Mouse (Mus musculus): ENCODE data around the gene Gpr62. TPM values are rescaled to one million over a fixed set of nuclear protein-coding genes. Genes with fewer than 3 reads are reported as not detected.

Gpr62 gene
- polyA plus RNA-seq, 1 experiment = not detected

- Histone ChIP-seq H3K4me3 (ENCODE audit: insufficient read depth, low read length) (peak overlapping the region; percentile 53), H3K4me1 (ENCODE audit: control insufficient read depth, insufficient read depth, low read length) (peaks cover 9% of the 10 kb centered on the region), H3K27ac (ENCODE audit: insufficient read depth, low read length) (peak overlapping the region; percentile 99)
- TF ChIP-seq CTCF (IDR thresholded peaks at IDR 0.05; ENCODE audit: borderline replicate concordance, insufficient read depth, low read length) (no peak), POLR2A (IDR thresholded peaks at IDR 0.05; ENCODE audit: low read depth, low read length) (peak; percentile 67)
Measured at GRCm38 (mm10) chr9:106476002-106476923, 10.5 kb upstream of the Gpr62 start.

GRCm38 (mm10) chr9:106475663-106476001, 9.9 kb upstream of the Gpr62 start, which contains the start of gene Rrp9:
Gene Rrp9 (plus strand): TSS chr9:106475963.
- peak within 1 kb of the TSS; percentile 53 for H3K4me3 ChIP-seq (ENCODE audit: insufficient read depth, low read length)
- peaks cover 9% of the 10 kb centered on the region for H3K4me1 ChIP-seq (ENCODE audit: control insufficient read depth, insufficient read depth, low read length)
- peak within 1 kb of the TSS; percentile 99 for H3K27ac ChIP-seq (ENCODE audit: insufficient read depth, low read length)
- no peak for TF ChIP-seq POLR2A (IDR thresholded peaks at IDR 0.05; ENCODE audit: low read depth, low read length)
- TF ChIP-seq CTCF (IDR thresholded peaks at IDR 0.05; ENCODE audit: borderline replicate concordance, insufficient read depth, low read length) = no peak

GRCm38 (mm10) chr9:106475046-106475445, 9.3 kb upstream of the Gpr62 start:
- TF ChIP-seq CTCF (IDR thresholded peaks at IDR 0.05; ENCODE audit: borderline replicate concordance, insufficient read depth, low read length) (no peak), POLR2A (IDR thresholded peaks at IDR 0.05; ENCODE audit: low read depth, low read length) (no peak)
- H3K27ac ChIP-seq (ENCODE audit: insufficient read depth, low read length) = peak overlapping the region; percentile 99
- H3K4me1 ChIP-seq (ENCODE audit: control insufficient read depth, insufficient read depth, low read length) = peaks cover 9% of the 10 kb centered on the region
- H3K4me3 ChIP-seq (ENCODE audit: insufficient read depth, low read length) = peak overlapping the region; percentile 53

GRCm38 (mm10) chr9:106474456-106474855, 8.7 kb upstream of the Gpr62 start:
- peak overlapping the region; percentile 53; the same call in 1 of the 2 replicates for H3K4me3 ChIP-seq (ENCODE audit: insufficient read depth, low read length)
- H3K27ac ChIP-seq (ENCODE audit: insufficient read depth, low read length) = no peak overlapping the region
- peaks cover 9% of the 10 kb centered on the region for H3K4me1 ChIP-seq (ENCODE audit: control insufficient read depth, insufficient read depth, low read length)
- TF ChIP-seq POLR2A (IDR thresholded peaks at IDR 0.05; ENCODE audit: low read depth, low read length) (no peak), CTCF (IDR thresholded peaks at IDR 0.05; ENCODE audit: borderline replicate concordance, insufficient read depth, low read length) (peak; percentile 56; the same call in 1 of the 2 replicates)

GRCm38 (mm10) chr9:106473753-106474105, 8.0 kb upstream of the Gpr62 start:
- no peak for TF ChIP-seq POLR2A (IDR thresholded peaks at IDR 0.05; ENCODE audit: low read depth, low read length)
- TF ChIP-seq CTCF (IDR thresholded peaks at IDR 0.05; ENCODE audit: borderline replicate concordance, insufficient read depth, low read length) = no peak
- Histone ChIP-seq H3K4me3 (ENCODE audit: insufficient read depth, low read length) (no peak overlapping the region), H3K4me1 (ENCODE audit: control insufficient read depth, insufficient read depth, low read length) (peaks cover 9% of the 10 kb centered on the region), H3K27ac (ENCODE audit: insufficient read depth, low read length) (no peak overlapping the region)

- H3K4me1 ChIP-seq (ENCODE audit: control insufficient read depth, insufficient read depth, low read length) = peaks cover 9% of the 10 kb centered on the region
Measured at GRCm38 (mm10) chr9:106473081-106473752, 7.5 kb upstream of the Gpr62 start.

GRCm38 (mm10) chr9:106472321-106472720, 6.6 kb upstream of the Gpr62 start:
- TF ChIP-seq CTCF (IDR thresholded peaks at IDR 0.05; ENCODE audit: borderline replicate concordance, insufficient read depth, low read length) (no peak), POLR2A (IDR thresholded peaks at IDR 0.05; ENCODE audit: low read depth, low read length) (no peak)
- H3K27ac ChIP-seq (ENCODE audit: insufficient read depth, low read length) = peak overlapping the region; percentile 31
- H3K4me3 ChIP-seq (ENCODE audit: insufficient read depth, low read length) = no peak overlapping the region
- H3K4me1 ChIP-seq (ENCODE audit: control insufficient read depth, insufficient read depth, low read length) = peaks cover 6% of the 10 kb centered on the region

More at GRCm38 (mm10) chr9:106473081-106473752, 7.5 kb upstream of the Gpr62 start:
- no peak overlapping the region for H3K4me3 ChIP-seq (ENCODE audit: insufficient read depth, low read length)
- H3K27ac ChIP-seq (ENCODE audit: insufficient read depth, low read length) = no peak overlapping the region
- TF ChIP-seq CTCF (IDR thresholded peaks at IDR 0.05; ENCODE audit: borderline replicate concordance, insufficient read depth, low read length) = no peak
- no peak for TF ChIP-seq POLR2A (IDR thresholded peaks at IDR 0.05; ENCODE audit: low read depth, low read length)

GRCm38 (mm10) chr9:106471892-106472291, 6.2 kb upstream of the Gpr62 start:
- H3K27ac ChIP-seq (ENCODE audit: insufficient read depth, low read length) = peak overlapping the region; percentile 31; the same call in 1 of the 2 replicates
- no peak overlapping the region for H3K4me3 ChIP-seq (ENCODE audit: insufficient read depth, low read length)
- peaks cover 6% of the 10 kb centered on the region for H3K4me1 ChIP-seq (ENCODE audit: control insufficient read depth, insufficient read depth, low read length)
- TF ChIP-seq CTCF (IDR thresholded peaks at IDR 0.05; ENCODE audit: borderline replicate concordance, insufficient read depth, low read length) (no peak), POLR2A (IDR thresholded peaks at IDR 0.05; ENCODE audit: low read depth, low read length) (peak; percentile 33; the same call in 1 of the 2 replicates)

- H3K4me1 ChIP-seq (ENCODE audit: control insufficient read depth, insufficient read depth, low read length) = peaks cover 6% of the 10 kb centered on the region
- no peak overlapping the region for H3K27ac ChIP-seq (ENCODE audit: insufficient read depth, low read length)
- no peak; the same call in 1 of the 2 replicates for TF ChIP-seq POLR2A (IDR thresholded peaks at IDR 0.05; ENCODE audit: low read depth, low read length)
- no peak for TF ChIP-seq CTCF (IDR thresholded peaks at IDR 0.05; ENCODE audit: borderline replicate concordance, insufficient read depth, low read length)
- no peak overlapping the region for H3K4me3 ChIP-seq (ENCODE audit: insufficient read depth, low read length)
Measured at GRCm38 (mm10) chr9:106470991-106471750, 5.4 kb upstream of the Gpr62 start.
